Mouse (Mus musculus): ENCODE measurements around the gene Nsun5.

The Nsun5 gene

DNA sequence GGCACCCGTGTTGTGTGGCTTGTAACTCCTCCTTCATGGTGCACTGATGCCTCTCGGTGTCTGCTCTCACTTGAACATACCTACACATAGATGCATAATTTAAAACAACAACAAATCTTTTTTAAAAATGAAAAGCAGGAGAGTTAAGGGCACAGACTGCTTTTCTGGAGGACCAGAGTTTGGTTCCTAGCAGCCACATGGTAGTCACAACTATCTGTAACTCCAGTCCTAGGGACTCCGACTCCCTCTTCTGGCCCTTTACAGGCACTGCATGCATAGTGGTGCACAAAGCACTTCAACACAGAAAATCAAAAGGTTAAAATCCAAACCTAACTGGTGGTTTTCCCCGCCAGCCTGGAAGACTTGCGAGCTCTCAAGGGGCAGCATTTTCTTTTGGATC lies 3.8 kb downstream of the Nsun5 start:
- no peak for DNase-seq (ENCODE audit: low spot score in 2 of 2)

- DNase-seq (ENCODE audit: low spot score in 2 of 2): no peak
These were observed 5.4 kb downstream of the Nsun5 start for GRCm38 (mm10) chr5:135375167-135375566.

- no peak for DNase-seq (ENCODE audit: low spot score in 2 of 2)
These were observed 6.6 kb downstream of the Nsun5 start for GRCm38 (mm10) chr5:135376341-135376740.

DNA sequence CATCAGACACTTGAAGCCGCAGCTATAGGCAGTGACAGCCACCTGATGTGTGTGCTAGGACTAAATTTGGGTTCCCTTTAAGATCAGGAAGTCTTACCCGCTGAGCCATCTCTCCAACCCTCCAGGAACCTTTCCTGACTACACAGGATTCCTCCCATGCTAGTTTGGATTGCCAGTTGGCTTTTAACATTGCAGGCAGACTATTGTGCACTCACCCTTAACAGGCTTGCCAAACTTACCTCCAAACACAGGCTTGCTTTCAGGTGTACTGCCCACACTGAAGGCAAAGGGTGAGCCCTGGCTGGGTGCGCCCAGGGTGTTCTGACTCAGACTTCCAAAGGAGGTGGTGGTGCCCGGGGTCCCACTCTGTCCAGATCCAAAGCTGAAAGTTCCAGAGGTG lies 10.9 kb downstream of the Nsun5 start:
- no peak for DNase-seq (ENCODE audit: low spot score in 2 of 2)

DNA sequence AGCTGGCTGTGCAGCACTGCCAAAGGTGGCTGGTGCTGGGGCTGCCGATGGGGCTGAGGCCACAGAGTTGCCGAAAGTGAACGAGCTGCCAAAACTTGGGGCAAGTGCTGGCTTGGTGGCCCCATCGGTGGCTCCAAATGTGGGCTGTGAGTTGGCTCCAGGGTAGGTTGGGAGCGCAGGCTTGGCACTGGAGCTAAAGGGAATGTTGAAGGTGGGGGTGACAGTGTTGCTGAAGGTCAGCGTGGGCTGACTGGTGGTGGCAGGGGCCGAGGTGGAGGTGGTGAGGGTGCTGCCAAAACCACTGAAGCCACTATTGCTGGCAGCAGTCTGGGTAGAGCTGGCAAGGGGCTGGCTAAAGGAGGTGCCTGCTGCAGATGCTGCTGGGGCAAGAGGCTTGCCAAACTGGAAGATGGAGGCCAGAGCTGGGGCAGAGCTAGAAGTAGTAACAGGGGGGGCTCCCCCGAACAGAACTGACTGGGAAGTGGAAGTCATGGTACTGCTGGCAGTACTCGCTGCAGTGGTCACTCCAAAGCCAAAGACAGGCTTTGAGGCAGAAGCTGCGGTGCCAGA lies 11.7 kb downstream of the Nsun5 start:
- DNase-seq (ENCODE audit: low spot score in 2 of 2): no peak

DNA sequence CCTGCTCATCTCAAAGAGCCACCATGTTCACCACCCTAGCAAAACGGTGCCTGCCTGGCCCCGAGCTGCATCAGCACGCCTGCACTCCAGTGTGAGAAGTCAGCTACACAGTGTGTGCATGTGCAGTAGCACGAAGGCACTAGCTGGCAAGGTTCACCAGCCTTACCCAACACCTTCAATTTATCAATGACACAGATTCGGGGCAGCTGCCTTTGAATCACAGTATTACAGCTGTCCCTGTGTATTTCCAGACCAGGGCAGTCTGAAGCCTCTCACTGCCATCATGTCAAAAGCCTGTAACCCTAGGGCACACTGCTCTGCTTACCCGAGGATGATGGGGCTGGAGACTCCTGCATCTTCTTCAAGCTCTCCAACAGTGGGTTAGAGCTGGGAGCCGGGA lies 13.0 kb downstream of the Nsun5 start:
- DNase-seq (ENCODE audit: low spot score in 2 of 2): no peak

GRCm38 (mm10) chr5:135383771-135384170 lies 14.0 kb downstream of the Nsun5 start:
- no peak for DNase-seq (ENCODE audit: low spot score in 2 of 2)

- DNase-seq (ENCODE audit: low spot score in 2 of 2): peak; percentile 77 to 83
These were observed 24.5 kb downstream of the Nsun5 start, which contains the start of gene Pom121 for GRCm38 (mm10) chr5:135394004-135394823. Gene Pom121, minus strand, starts transcription at chr5:135394546.

DNA sequence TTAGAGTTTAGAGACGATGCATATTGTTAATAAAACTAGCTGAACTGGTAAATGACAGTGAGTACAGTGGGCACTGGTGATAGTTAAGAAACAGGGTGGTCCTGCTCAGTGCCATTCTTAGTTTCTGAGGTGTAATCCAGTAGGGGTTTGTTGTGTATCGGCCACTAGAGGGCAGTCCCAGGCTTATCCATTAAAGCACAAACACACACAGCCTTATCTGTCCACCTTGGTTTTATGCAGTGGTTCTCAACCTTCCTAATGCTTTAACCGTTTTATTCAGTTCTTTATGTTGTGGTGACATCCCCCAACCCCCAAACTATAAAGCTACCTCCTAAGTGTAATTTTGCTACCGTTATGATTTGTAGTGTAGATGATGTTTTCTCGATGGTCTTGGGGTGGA lies 26.1 kb downstream of the Nsun5 start:
- peak; percentile 46 to 47 for DNase-seq (ENCODE audit: low spot score in 2 of 2)

DNA sequence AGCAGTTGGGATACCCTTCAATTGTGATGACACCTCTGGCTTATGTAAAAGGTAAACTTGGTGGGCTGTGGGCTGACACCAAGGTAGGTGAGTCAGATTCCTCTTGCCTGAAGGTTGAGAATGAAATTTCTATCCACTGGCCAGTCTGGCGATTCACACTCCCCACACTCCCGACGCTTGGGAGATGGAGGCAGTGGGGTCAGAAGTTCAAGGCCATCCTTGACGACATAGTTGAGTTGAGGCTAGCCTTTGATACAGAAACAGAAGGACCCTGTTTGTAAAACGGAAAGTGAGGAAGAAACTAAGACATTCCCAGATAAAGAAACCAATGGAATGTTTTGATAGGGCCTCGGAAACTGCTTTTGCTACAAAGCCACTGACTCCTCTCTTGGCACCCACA lies 29.6 kb downstream of the Nsun5 start:
- DNase-seq (ENCODE audit: low spot score in 2 of 2): no peak

DNA sequence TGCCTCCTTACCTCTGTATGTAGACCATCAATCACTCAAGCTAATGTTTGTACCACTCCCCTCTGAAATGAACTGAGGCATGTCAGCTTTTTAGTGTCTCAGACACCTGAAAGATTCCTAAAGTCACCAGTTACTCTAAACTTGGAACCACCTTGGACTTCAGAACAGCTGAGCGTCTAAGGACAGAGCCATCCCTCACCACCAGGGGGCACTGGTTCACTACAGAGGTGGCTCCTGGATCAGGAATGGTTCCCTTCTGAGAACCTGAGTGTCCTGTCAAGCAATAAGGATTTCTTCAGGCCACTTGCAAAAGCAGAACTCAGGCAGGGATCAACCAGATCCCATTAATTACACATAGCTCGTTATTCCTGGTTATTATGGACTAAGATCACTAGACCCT lies 30.5 kb downstream of the Nsun5 start:
- peak; percentile 82 to 87 for DNase-seq (ENCODE audit: low spot score in 2 of 2)

GRCm38 (mm10) chr5:135404623-135405022 lies 34.9 kb downstream of the Nsun5 start:
- DNase-seq (ENCODE audit: low spot score in 2 of 2): peak; percentile 68 to 78

DNA sequence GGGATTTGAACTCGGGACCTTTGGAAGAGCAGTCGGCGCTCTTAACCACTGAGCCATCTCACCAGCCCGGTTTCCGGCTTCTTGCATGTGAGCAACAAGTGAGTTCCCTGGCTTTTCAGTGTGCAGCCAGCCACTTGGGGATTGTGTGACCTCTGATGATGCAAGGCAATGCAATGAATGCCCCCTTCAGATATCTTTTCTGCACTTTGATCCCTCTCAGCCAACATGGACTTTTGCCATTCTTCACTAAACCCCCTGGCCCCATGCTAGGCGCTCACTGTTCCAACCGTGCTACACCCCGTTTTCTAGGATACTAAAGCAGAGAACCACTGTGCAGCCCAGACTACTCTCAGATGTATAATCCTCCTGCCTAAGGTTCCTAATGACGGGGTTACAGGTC lies 35.7 kb downstream of the Nsun5 start:
- DNase-seq (ENCODE audit: low spot score in 2 of 2): no peak

GRCm38 (mm10) chr5:135408114-135408513 lies 38.4 kb downstream of the Nsun5 start:
- no peak for DNase-seq (ENCODE audit: low spot score in 2 of 2)

GRCm38 (mm10) chr5:135410266-135410665 lies 40.5 kb downstream of the Nsun5 start:
- DNase-seq (ENCODE audit: low spot score in 2 of 2): no peak
